Mouse (Mus musculus): ENCODE measurements around the gene Hist1h2bb. TPM values are rescaled to one million over a fixed set of nuclear protein-coding genes. Genes with fewer than 3 reads are reported as not detected.
"Not testable (repeated sequence)": the region's sequence is repeated elsewhere in the genome, so short reads cannot be mapped to it uniquely, and the experiment has no call there.

Hist1h2bb gene
- 0.37 and 0.83 TPM in 2 replicates for polyA plus RNA-seq (2015; fragmentation: Nextera tagmentation; extraction: Ambion mirVana)

DNA sequence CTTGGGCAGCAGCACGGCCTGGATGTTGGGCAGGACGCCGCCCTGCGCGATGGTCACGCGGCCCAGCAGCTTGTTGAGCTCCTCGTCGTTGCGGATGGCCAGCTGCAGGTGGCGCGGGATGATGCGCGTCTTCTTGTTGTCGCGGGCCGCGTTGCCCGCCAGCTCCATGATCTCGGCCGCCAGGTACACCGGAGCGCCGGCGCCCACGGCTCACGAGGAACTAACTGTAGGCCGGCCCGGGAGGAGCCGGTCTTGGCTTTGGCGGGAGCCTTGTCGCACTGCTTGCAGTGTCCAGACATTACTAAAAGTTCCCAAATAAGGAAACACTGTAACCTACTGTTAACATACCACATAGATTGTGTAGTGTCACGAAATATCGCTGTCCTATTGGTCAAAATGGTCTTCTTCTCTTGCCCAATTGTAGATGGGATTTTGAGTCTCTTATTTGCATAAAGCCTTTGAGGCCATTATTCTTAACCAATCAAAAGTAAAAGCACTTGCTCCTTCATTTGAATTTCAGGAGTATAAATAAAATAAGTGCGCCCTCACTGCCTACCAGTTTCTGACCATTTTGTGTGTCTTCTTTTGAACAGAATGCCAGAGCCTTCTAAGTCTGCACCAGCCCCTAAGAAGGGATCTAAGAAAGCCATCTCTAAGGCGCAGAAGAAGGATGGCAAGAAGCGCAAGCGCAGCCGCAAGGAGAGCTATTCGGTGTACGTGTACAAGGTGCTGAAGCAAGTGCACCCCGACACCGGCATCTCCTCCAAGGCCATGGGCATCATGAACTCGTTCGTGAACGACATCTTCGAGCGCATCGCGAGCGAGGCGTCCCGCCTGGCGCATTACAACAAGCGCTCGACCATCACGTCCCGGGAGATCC, at the start of gene Hist1h2bb:
Gene Hist1h2bb (plus strand): TSS at position 534 of the 880 bp plus-strand sequence.
- H3K4me1 ChIP-seq: peaks cover 21% of the 10 kb centered on the region

DNA sequence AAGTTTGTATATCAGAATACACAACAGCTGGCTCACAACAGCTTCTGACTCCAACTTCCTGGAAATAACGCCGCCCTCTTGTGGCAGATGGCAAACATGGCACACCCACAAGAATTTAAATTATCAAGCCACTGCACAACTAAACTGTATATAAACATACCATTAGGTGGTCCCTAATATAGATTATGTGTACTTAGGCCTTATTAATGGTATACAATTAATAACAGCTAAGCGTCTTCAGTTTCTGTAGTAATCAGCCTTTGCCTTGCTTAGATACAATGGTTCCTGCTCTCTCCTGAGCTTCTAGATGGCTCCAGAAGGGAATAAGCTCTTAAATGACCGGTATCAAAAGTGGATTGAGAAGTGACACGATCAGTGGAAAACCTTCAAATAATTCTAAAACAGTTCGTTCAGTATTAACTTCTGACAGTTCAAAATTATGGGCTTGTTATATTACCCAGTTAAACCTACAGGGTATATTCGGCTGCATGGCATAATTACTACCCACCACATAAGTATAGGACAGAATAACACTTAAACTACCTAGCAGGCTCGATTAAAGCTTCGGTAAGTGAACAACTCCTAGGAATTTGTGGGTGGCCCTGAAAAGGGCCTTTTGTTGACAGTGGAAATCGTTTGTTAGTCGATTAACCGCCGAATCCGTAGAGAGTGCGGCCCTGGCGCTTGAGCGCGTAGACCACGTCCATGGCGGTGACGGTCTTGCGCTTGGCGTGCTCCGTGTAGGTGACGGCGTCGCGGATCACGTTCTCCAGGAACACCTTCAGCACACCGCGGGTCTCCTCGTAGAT, 48.8 kb upstream of the Hist1h2bb start:
- H3K27ac ChIP-seq: peak overlapping the region; percentile 88
- WGBS: under 1% methylated on average over 31 of the region's 32 CpGs
- H3K4me1 ChIP-seq: peaks cover 14% of the 10 kb centered on the region
- H3K27me3 ChIP-seq (replicated peaks): no peaks in the 10 kb centered on the region
- H3K4me3 ChIP-seq: peak overlapping the region; percentile 48
- H3K9ac ChIP-seq: peak overlapping the region; percentile 50
- H3K9me3 ChIP-seq: no peaks in the 10 kb centered on the region
- H3K36me3 ChIP-seq (replicated peaks): no peaks in the 10 kb centered on the region
- H3K4me2 ChIP-seq: peak overlapping the region; percentile 69
- ATAC-seq (replicated peaks): peak; percentile 88

More for the DNA sequence above, at the start of gene Hist1h2bb:
- H3K9me3 ChIP-seq; H3K27me3 ChIP-seq (replicated peaks); H3K36me3 ChIP-seq (replicated peaks): not testable (repeated sequence)
- ATAC-seq (replicated peaks): peak; percentile 92
- Histone ChIP-seq H3K27ac (peak within 1 kb of the TSS; percentile 96), H3K9ac (peak within 1 kb of the TSS; percentile 37), H3K4me2 (peak within 1 kb of the TSS; percentile 86), H3K4me3 (peak within 1 kb of the TSS; percentile 46)
- WGBS: 1% methylated on average over 46 of the region's 58 CpGs

DNA sequence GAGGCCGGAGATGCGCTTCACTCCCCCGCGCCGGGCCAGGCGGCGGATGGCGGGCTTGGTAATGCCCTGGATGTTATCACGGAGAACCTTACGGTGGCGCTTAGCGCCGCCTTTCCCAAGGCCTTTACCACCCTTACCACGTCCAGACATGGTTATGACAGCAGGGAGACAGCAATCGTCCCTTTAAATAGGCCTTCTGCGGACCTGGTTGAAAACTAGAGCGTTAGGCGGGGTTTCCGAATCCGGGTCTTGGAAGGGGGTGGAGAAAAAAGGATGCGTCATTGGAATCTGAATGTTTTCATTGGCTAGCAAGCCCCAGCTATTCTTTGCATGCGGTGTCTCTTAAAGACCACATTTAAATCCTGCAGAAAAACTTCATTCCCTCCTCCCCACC, 48.2 kb upstream of the Hist1h2bb start, which contains the start of gene Hist1h4c:
Gene Hist1h4c (minus strand): TSS at position 155 of the 394 bp plus-strand sequence.
- peak within 1 kb of the TSS; percentile 50 for H3K9ac ChIP-seq
- peak within 1 kb of the TSS; percentile 88 for H3K27ac ChIP-seq
- peaks cover 14% of the 10 kb centered on the region for H3K4me1 ChIP-seq
- H3K36me3 ChIP-seq (replicated peaks): no peaks in the 10 kb centered on the region
- ATAC-seq (replicated peaks): peak; percentile 98
- peak within 1 kb of the TSS; percentile 69 for H3K4me2 ChIP-seq
- no peaks in the 10 kb centered on the region for H3K27me3 ChIP-seq (replicated peaks)
- WGBS: under 1% methylated on average over 21 of the region's 22 CpGs
- peak within 1 kb of the TSS; percentile 48 for H3K4me3 ChIP-seq
- H3K9me3 ChIP-seq: no peaks in the 10 kb centered on the region

DNA sequence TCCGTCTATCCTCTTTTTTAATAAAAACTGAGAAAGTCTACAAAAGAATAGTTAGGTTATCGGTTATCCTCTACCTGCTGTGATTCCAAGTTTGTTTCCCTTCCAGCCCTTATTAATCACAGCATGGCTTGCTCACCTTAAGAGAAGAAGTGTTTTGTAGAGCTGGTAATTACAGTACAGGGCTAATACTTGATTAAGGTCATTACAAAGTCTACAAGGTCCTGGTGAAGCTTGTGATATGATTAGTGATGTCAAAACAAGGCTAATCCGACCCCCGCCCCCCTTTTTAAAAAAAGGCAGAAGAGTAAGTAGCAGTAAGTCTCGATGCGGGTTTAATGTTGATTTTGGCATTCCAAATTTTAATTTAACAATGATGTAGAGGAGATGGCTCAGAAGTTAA, 47.5 kb upstream of the Hist1h2bb start:
- Histone ChIP-seq H3K4me3 (no peak overlapping the region), H3K9ac (peak overlapping the region; percentile 16; the same call in 1 of the 2 replicates), H3K36me3 (replicated peaks) (no peaks in the 10 kb centered on the region)

DNA sequence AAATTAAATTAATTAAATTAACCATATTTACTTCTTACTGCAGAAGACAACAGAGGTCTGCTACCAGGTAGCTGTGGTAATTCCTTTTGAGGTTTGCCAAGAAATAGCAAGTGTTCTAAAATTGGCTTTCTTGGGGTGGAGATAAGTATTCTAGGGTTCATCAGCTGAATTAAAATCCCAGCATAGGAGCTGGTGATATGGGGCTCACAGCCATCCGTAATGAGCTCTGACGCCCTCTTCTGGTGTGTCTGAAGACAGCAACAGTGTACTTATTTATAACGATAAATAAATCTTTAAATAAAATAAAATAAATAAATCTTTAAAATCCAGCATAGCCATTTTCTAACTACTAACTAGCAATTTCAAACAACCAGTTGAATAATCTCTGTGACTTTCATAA, 46.8 kb upstream of the Hist1h2bb start:
- 70% methylated on average over 3 of the region's 3 CpGs for WGBS
- H3K27me3 ChIP-seq (replicated peaks): no peaks in the 10 kb centered on the region
- no peaks in the 10 kb centered on the region for H3K9me3 ChIP-seq
- H3K4me3 ChIP-seq: no peak overlapping the region
- H3K36me3 ChIP-seq (replicated peaks): no peaks in the 10 kb centered on the region
- no peak overlapping the region for H3K9ac ChIP-seq
- H3K4me2 ChIP-seq: no peak overlapping the region
- no peak overlapping the region for H3K27ac ChIP-seq
- H3K4me1 ChIP-seq: peaks cover 14% of the 10 kb centered on the region
- no peak for ATAC-seq (replicated peaks)

More for the DNA sequence above, 47.5 kb upstream of the Hist1h2bb start:
- H3K4me1 ChIP-seq: peaks cover 14% of the 10 kb centered on the region
- H3K4me2 ChIP-seq: peak overlapping the region; percentile 69
- H3K27me3 ChIP-seq (replicated peaks): no peaks in the 10 kb centered on the region
- no peak for ATAC-seq (replicated peaks)
- H3K9me3 ChIP-seq: no peaks in the 10 kb centered on the region
- no peak overlapping the region for H3K27ac ChIP-seq
- 63% methylated on average over 6 of the region's 6 CpGs for WGBS

DNA sequence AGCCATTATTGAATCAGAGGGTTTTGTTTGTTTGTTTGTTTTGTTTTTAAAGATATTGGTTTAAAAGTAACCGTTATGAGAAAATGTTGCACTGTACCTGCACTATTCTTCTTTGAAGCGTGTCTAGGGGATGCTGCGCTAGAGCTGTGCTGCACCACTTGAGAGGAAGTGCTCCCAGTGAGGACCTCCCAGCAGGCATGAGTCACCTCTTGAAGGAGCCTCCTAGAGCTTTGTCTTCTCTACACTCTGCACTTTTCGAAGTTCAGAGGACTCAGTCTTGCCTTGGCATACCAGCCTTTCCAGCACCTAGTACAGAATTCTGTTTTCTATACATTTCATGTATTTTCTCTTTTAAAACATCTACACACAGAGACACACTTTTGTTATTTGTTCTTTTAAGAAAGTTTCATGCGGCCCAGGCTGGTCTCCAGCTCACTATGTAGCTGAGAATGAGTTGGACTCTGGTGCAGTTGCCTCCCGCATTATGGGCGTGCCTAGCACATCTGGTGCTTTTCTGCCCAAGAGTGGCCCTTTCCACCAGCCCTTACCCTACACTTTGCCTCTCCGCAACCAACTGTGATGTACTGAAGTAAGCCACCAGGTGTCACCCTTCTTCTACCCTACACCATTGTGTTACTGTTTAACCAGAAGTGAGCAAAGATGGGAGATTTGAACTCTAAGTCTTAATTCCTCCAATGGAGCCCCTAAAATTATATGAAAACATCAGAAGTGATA, 45.6 kb upstream of the Hist1h2bb start:
- H3K27me3 ChIP-seq (replicated peaks): no peaks in the 10 kb centered on the region
- no peak overlapping the region for H3K4me3 ChIP-seq
- H3K9ac ChIP-seq: no peak overlapping the region
- no peaks in the 10 kb centered on the region for H3K36me3 ChIP-seq (replicated peaks)
- H3K27ac ChIP-seq: no peak overlapping the region
- H3K4me2 ChIP-seq: no peak overlapping the region
- H3K9me3 ChIP-seq: no peaks in the 10 kb centered on the region
- H3K4me1 ChIP-seq: peaks cover 14% of the 10 kb centered on the region
- no peak for ATAC-seq (replicated peaks)
- 33% methylated on average over 8 of the region's 8 CpGs for WGBS

DNA sequence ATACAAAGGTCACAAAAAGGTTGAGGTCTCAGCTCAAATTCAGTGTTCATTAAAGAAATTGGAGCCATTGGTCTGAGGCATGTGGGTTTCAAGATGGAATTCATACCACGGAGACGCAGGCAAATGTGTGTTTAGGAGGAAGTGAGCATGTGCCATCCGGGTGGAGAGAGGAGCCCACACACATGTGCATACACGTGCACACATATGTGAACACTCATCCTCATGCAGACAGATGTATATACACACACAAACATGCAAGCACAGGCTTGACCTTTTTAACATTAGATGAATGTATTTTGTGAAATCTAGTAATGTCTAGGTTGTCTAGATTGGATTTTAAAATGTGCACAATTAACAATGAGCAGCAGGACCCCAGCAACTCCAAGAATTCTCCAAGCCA, 44.3 kb upstream of the Hist1h2bb start:
- Histone ChIP-seq H3K27me3 (replicated peaks) (no peaks in the 10 kb centered on the region), H3K9me3 (no peaks in the 10 kb centered on the region), H3K4me1 (peaks cover 14% of the 10 kb centered on the region), H3K9ac (no peak overlapping the region), H3K36me3 (replicated peaks) (no peaks in the 10 kb centered on the region), H3K4me3 (no peak overlapping the region), H3K4me2 (no peak overlapping the region), H3K27ac (no peak overlapping the region)
- no peak for ATAC-seq (replicated peaks)
- WGBS: 85% methylated on average over 4 of the region's 4 CpGs

DNA sequence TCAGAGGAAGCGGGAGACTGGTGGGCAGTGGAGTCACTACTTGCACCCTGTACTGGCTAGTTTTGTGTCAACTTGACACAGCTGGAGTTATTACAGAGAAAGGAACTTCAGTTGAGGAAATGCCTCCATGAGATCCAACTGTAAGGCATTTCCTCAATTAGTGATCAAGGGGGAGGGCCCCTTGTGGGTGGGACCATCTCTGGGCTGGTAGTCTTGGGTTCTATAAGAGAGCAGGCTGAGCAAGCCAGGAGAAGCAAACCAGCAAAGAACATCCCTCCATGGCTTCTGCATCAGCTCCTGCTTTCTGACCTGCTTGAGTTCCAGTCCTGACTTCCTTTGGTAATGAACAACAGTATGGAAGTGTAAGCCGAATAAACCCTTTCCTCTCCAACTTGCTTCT, 43.7 kb upstream of the Hist1h2bb start:
- not testable (repeated sequence) for H3K27ac ChIP-seq; H3K9me3 ChIP-seq; H3K4me3 ChIP-seq; H3K36me3 ChIP-seq (replicated peaks); H3K4me1 ChIP-seq; ATAC-seq (replicated peaks); H3K27me3 ChIP-seq (replicated peaks); H3K9ac ChIP-seq; H3K4me2 ChIP-seq
- 93% methylated on average over 2 of the region's 2 CpGs for WGBS

DNA sequence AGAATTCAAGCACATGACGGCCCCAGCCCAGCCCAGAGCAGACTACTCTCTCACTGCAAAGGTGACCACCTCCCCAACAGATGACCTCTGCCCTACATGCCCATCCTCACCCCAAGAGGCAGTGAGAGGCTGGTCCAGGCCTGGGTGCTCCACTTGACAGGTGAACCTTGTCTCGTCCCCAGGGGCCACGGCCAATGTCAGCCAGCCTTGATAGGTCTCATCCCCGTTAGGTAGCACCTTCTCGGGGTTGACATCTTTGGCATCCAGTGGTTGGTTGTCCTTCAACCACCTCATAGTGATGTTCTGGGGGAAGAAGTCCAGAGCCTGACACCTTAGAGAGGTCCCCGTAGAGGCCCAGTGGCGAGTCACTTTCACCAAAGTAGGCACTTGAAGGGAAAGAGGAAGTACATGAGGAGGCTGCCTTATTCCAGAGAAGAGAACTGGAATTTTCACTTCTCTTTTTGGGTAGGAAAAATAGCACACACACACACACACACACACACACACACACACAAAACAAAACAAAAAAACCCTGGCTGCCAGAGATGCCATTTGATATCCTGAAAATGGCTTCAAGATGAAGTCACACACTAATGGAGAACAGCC, 40.7 kb upstream of the Hist1h2bb start:
- Histone ChIP-seq H3K27ac (no peak overlapping the region), H3K4me3 (no peak overlapping the region), H3K4me2 (no peak overlapping the region), H3K36me3 (replicated peaks) (no peaks in the 10 kb centered on the region), H3K27me3 (replicated peaks) (no peaks in the 10 kb centered on the region), H3K4me1 (peaks cover 8% of the 10 kb centered on the region), H3K9ac (no peak overlapping the region), H3K9me3 (no peaks in the 10 kb centered on the region)
- WGBS: 96% methylated on average over 7 of the region's 7 CpGs
- ATAC-seq (replicated peaks): no peak

DNA sequence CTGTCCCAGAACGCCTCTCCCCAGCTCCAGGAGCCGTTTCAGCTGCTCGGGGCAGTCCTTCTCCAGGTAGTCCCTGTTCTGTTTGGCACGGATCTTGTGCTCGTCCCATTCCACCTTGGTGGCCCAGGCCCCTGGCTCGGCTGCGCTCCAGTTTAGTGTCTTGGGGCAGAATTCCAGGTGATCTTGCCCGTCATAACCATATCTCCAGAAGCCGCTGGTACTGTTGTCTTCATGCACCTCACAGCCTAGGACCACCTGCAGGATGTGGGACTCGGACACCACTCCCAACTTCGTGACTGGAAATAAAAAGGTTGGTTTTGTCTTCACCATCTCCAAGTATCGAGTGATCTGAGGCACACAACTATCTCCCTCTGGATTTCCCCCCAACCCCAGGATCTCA, 39.8 kb upstream of the Hist1h2bb start:
- WGBS: 95% methylated on average over 12 of the region's 12 CpGs

DNA sequence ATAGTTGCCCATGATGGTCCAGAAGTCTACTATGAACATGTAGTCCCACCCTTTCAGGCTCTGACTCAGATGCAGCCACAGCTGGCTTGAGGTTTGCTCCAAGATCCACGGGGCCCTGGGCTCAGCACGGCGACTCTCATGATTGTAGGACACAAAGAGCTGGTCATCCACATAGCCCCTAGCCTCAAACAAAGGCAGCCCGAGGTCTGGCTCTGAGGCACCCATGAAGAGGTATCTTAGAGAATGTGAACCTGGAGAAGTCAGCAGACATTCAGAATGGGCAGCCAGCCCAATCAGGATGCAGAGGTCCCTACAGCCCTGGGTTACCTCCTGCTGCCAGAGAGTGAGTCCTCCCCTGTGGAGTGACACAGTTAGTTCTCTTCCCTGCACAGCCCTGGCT, 38.5 kb upstream of the Hist1h2bb start:
- no peak for ATAC-seq (replicated peaks)
- H3K36me3 ChIP-seq (replicated peaks): no peaks in the 10 kb centered on the region
- H3K9me3 ChIP-seq: no peaks in the 10 kb centered on the region
- H3K4me2 ChIP-seq: no peak overlapping the region
- no peak overlapping the region for H3K9ac ChIP-seq
- peaks cover 8% of the 10 kb centered on the region for H3K4me1 ChIP-seq
- H3K27ac ChIP-seq: no peak overlapping the region
- H3K4me3 ChIP-seq: no peak overlapping the region
- H3K27me3 ChIP-seq (replicated peaks): 0 out of 2 replicates have a peak, but pooled peaks cover 4% of the 10 kb centered on the region
- WGBS: 86% methylated on average over 4 of the region's 4 CpGs

More for the DNA sequence above, 39.8 kb upstream of the Hist1h2bb start:
- Histone ChIP-seq H3K36me3 (replicated peaks) (no peaks in the 10 kb centered on the region), H3K27me3 (replicated peaks) (no peaks in the 10 kb centered on the region), H3K4me2 (no peak overlapping the region), H3K4me1 (peaks cover 8% of the 10 kb centered on the region), H3K27ac (no peak overlapping the region), H3K9ac (no peak overlapping the region), H3K9me3 (no peaks in the 10 kb centered on the region), H3K4me3 (no peak overlapping the region)
- no peak for ATAC-seq (replicated peaks)

Data from midbrain, embryonic 15.5 days (tissue).